Mouse (Mus musculus) cerebellum, adult 9-11 months (tissue): ENCODE measurements around the gene Scnn1b.

Source experiments
- DNase-seq: peaks from one replicate; pipeline ENCODE4 v3.0.0; 2022

Gene Scnn1b

DNA sequence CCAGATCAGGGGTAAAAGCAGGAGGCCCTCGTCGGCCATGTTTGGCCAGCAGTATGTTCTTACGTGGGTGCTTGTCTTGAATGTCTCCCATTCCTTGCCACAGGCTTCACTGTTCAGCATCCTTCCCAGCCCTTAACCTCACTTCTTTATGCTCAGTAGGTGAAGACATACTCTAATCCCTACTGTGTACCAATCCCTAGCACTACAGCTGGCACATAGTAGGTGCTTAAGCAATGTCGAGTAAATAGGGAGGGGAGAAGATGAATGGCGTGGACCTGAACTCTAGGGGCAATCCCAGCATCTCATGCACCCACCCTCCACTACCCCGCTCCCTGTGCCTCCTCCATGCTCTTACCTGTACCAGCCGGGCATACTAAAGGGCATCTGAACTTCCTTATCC is 59.5 kb downstream of the Scnn1b start:
- no peak for DNase-seq

DNA sequence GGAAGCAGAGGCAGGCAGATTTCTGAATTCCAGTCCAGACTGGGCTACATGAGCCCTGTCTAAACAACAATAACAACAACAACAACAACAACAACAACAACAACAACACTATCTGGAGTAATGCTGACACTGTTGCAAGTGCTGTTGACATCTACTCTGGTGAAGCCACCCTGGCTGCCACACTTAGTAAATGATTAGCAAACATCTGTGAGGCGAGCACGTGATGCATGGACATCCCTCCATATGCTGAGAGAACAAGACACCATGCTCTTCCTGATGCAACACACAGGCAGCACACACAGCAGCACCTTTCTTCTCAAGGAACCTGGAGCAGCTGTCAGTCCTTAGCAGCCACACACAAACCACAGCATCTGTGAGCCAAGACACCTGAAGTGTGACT is 63.0 kb downstream of the Scnn1b start:
- no peak for DNase-seq

GRCm38 (mm10) chr7:121931246-121931645 is 66.4 kb downstream of the Scnn1b start:
- DNase-seq = peak; percentile 86

GRCm38 (mm10) chr7:121933675-121934074 is 68.8 kb downstream of the Scnn1b start:
- no peak for DNase-seq

GRCm38 (mm10) chr7:121934346-121934745 is 69.5 kb downstream of the Scnn1b start:
- no peak for DNase-seq

DNA sequence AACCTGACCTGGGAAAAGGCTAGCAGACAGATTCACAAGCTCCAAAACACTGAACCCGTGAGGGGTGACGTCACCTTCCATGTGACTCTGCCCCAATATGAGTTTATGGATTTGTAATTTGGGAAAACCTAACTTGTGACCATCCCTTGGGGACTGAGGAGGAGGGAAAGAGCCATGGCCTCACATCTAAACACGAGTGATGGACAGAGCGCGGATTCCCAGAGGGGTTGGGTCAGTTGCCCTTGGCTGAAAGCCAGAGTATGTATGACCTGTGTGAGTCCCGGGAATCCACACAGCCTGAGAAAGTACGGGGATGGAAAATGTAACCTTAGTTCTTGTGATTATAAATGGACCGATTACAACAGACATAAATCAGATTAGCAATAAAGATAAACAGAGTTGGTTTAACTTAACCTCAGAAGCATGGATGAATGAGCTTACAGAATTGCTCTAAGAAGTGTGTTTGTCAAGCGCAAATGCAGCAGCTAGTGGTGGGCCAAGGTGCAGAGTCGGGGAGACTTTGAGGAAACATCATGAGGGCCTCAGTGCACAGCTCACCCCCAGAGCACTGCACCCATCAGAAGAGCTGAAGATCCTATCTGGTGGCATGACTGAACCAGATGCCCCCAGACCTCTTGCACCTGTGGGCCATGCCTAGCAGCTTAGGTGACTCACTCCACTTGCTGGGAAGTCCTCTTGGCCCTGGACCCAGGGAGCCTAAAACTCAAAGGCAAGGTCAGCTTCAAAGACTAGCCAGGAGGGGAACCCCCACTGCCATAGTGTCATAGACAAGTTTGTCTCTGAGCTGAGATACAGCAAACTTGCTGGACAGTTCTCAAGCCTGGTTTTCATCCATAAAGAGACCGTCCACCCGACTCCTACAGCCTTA is 71.3 kb downstream of the Scnn1b start:
- peak; percentile 59 for DNase-seq

GRCm38 (mm10) chr7:121936861-121937630 is 72.2 kb downstream of the Scnn1b start:
- peak; percentile 93 for DNase-seq

- DNase-seq = peak; percentile 52
Observed at GRCm38 (mm10) chr7:121938124-121938891, 73.5 kb downstream of the Scnn1b start.

GRCm38 (mm10) chr7:121939244-121939643 is 74.4 kb downstream of the Scnn1b start:
- DNase-seq = peak; percentile 61

DNA sequence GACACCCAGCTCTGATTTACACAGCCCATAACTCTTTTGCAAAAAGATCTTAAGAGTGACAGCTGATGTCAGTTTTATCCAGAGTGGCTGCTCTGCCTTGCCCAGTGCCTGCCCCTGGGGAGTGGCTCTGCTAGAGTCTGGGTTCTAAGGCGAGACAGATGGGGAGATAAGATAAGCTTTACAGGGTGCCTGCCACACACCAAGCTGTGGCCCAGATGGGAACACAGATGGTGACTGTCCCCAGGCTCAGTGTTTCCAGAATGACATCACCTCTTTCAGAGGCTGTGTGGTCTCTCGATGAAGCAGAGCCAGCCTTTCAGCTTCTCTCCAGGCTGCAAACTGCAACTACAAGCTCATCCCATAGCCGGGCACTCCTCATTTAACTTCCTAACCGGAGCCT is 74.9 kb downstream of the Scnn1b start:
- peak; percentile 94 for DNase-seq

DNA sequence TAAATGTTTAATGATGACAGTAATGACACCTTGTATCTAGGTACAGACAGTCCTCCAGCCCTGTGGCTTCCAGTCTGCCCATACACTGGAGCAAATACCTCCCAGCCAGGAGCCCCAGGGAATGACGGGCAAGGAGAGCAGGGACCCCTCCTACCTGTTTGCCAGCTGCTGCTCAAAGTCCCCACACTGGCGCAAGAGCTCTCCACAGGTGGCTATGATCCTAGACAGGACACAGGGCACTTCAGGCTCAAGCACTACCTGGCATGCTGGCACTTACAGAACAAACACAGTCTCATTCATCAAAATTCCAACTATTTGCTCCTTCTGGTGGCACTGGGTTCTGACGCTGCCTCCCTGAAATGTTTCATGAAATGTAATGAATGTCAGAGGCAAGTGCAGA is 76.2 kb downstream of the Scnn1b start:
- DNase-seq = peak; percentile 50

DNA sequence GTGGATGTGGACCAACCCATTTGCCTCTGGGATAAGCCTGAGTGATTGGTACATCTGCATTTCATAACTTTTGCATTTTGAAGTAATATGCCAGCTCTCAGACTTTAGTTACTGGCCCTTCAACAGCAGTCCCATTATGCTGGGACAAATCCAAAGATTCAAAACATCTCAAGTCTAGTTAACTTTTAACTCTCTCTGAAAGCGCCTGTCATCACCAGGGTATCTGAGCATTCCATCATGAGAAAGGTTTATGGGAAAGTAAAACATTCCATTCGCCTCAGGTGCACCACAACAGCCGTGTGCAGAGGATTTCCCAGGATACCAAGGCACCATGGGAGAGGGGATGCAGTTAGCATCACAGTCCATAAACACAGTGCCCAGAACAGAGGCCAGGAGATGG is 76.8 kb downstream of the Scnn1b start:
- DNase-seq = no peak

GRCm38 (mm10) chr7:121942371-121942770 is 77.5 kb downstream of the Scnn1b start:
- no peak for DNase-seq

DNA sequence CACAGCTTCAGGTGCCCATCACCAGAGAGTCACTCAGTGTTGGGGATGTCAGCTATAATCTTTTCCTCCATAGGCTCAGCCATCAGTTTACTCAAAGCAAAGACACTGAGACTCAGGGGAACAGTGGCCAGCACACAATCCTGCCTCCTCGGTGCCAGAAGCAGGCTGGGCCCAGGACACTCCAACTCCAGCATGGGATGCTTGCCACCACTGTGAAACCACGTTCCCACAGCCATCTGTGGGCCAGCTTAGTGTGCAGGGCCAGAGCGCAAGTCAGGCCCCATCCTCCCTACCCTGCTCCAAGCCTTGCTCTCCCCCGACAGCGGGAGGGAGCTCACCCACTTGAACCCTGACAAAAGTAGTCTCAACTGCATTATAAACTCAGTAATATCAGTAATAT is 81.4 kb downstream of the Scnn1b start:
- DNase-seq = peak; percentile 66

- DNase-seq = no peak
Observed at GRCm38 (mm10) chr7:121947513-121947912, 82.7 kb downstream of the Scnn1b start.

DNA sequence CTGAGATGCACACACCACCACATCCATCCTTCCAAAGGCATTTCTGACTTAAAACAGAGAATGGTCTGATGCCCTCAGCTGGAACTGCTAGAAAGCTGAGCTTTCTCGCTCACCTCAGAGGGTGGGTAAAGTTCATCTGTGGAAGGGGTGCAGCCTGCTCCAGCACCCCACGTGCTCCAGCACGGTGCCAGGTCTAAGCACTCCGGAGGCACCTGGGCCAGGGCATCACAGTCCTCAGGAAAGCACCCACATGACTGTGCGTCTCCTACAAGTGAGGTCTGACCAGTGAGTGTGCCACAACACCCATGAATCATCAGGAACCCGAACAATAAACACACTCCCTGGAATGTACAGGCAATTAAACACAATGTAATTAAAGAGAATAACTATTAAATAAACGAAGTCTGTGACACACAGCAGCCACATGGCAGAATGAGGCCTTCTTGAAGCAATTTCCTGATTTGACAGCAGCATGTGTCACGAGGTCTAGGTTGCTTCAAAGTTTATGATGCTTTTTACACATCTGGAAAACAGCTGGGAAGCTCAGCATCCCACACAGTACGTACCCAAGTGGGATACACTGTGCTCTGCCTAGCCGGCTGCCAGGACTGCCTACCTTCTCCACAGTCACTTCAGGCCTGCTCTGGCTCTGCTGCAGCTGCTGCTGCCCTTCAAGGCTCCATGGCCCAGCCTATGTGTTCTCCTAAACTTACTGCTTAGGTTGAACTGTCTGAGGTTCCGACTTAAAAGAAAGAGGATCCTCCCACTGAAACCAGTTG is 90.2 kb downstream of the Scnn1b start:
- DNase-seq = no peak

DNA sequence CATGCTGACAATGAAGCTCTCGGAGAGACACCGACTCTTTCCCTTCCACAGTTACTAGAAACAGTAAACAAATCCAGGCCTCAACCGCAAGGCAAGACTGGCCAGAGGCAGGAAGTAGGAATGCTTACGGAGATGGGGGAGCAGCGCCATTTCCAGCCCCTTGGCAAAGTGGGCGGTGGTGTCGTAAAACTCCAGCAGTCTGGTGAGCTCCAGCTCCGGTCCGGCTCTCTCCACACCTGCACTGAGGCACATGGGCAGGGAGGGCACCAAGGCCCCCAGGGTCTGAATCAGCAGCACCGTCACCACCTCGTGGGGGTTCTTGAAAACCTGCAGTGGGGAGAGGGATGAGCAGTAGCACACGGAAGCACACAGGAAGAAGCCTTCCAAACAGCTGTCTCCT is 91.0 kb downstream of the Scnn1b start:
- no peak for DNase-seq

DNA sequence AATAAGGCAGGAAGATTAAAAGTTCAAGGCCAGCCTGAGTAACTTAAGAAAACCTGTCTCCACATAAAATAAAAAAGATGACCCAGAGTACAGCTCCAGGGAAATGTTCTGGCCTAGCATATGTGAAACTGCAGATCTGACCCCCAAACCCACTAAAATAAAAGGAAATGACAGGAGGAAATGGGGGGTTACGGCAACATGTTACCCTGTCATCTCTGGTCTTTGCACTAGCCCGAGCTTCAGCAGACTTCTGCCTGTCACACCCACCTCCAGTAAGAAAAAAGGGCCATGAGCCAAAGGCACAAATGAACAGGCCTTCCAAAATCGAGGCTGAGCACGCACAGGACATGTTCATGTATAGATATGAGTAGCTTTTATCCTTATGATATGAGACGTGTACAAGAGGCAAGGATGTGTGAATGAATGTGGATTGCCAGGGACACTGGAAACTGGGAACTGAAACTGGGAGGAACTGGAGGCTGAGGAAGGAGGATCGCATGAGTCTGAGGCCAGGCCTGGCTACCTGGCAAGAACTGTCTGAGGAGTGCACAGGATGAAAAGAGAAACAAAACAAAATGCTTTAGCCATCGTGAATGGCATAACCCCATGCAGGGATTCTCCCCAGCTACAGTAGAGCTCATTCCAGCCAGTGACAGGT is 97.2 kb downstream of the Scnn1b start:
- no peak for DNase-seq

DNA sequence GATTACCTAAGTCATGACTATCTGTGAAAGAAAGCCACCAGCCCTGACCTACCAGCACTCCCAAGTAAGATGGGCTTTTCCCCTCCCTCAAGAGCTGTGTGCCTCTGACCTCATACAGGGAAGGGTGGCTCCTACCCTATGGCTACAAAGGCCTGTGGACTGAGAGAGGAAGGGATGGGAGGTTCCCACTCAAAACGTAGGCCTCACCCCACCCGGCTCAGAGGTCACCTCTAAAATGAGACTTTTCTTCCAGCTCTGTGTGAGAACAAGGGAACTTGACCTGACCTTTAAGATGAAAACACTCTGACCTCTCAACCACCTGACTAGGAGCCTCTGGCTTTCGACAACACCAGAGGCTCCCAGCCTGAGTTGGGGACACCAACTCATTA is 97.7 kb downstream of the Scnn1b start:
- no peak for DNase-seq

GRCm38 (mm10) chr7:121963883-121964398 is 99.1 kb downstream of the Scnn1b start:
- DNase-seq = peak; percentile 71

GRCm38 (mm10) chr7:121966169-121966568 is 101.3 kb downstream of the Scnn1b start:
- DNase-seq = no peak
